Mouse (Mus musculus): ENCODE data around the gene Vmn1r221.

- TF ChIP-seq CTCF (IDR thresholded peaks at IDR 0.05; ENCODE audit: low read depth, low read length) = no peak
- TF ChIP-seq POLR2A (IDR thresholded peaks at IDR 0.05; ENCODE audit: extremely low read depth, insufficient read depth, low read length) = no peak
These were observed 55.8 kb downstream of the Vmn1r221 start for GRCm38 (mm10) chr13:23269681-23270080.

All from liver, adult 2 months (tissue).